Mouse (Mus musculus): ENCODE results near the gene Cd300a.

- no peak for TF ChIP-seq POLR2A (IDR thresholded peaks at IDR 0.05; ENCODE audit: low read depth, low read length)
- no peak for TF ChIP-seq CTCF (conservative IDR thresholded peaks at IDR 0.05; ENCODE audit: insufficient read depth, insufficient read length, low read depth, low read length)
These were observed 33.7 kb upstream of the Cd300a start for GRCm38 (mm10) chr11:114856125-114856524.
